Mouse (Mus musculus) cerebellum, adult 11-12 months (tissue): ENCODE results near the gene Mtm1.
A peak's percentile ranks its signal among the peaks of the same experiment; 100 is the strongest.

Experiments
- DNase-seq: peaks from one replicate; pipeline ENCODE4 v3.0.0; 2022

Mtm1 gene

DNA sequence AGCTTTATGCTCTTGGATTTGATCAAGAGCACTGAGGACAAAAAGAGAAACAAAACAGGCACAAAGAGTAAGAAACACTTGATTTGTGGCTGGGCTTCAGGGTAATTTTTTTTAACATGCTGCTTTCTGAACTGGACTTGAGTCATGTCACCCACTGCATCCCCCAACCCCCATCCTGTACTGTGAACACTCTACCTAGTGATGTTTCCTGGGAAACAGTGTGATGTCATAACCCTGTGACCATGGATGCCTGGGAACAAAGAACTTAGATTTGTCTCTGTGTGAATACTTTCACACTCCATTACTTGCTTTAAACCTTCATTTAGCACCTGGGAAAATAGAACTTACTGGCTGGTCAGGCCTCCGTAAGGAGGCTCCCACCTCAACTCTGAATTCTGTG lies at the start of gene Mtm1:
Gene Mtm1 (plus strand): TSS at position 301 of the 400 bp plus-strand sequence.
- no peak for DNase-seq

DNA sequence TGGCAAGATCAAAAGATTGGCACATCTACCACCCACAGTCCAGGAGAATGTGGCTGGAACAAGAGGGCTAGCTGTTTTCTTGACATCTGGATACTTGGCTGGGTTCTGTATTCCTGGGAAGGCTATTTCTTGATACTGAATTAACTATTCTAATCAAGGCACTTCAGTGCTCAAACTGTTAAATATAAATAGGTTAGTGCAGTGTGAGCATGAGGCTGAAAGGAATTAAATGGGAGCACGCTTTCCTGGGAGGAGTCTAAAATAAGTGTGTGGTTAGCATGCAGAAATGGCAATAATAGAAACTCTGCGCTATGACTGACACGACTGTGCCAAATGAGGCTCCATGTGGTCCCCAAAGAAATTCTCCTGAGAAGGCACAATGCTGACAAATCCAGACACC lies 29.0 kb upstream of the Mtm1 start:
- DNase-seq, result no peak

DNA sequence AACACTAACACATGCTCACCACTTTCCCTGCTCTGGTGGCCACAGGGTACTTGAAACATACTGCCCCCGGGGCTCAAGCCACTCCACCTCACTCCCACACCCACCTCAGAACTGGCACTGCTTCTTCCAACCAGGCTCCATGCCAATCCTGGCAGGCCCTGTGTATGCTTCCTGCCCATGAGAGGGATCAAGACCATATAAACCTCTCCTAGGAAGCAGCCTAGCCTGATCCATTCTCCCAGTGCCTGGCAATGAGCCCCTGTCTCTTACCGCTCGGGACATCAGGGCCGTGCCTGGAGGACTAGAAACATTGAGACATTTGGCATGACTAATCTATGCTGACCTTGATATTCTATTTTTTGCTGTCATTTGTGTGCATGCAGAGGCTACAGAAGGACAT lies 26.9 kb upstream of the Mtm1 start:
- peak; percentile 45 for DNase-seq

DNA sequence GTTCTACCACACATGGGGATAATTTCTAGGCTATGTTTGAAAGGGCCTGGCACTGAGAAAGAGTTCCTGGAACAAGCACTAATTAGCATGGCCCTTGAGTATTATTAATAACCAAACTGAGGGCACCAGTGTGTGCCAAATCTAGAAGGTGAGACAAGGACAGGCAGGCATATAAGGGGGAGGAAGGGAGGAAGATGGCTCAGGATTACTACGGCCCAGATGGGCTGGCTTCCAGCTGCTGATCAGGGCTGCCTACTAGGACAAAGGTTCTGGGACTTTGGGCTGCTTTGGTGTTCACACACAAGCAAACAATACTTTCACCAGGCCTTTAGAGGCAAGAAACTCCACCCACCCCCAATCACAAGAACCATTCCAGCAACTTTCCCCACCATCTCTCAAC lies 24.2 kb upstream of the Mtm1 start:
- no peak for DNase-seq

DNA sequence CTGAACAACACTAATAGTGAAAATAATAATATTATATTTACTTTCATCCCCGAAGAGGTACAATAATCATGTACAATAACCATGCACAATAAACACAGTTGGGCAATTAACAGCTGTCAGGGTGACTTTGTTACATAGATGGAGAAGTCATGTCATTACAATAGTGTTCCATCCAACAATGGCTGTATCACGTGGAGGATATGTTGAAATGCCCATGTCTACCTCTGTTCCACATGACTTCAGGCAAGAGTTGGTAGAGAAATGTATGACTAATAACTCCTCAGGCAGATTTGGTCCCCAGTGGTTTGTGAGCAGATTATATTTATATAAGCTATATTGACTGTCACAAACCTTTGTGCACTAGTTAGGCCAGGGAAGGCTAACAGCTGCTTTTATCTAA lies 5.8 kb upstream of the Mtm1 start:
- DNase-seq, result no peak

DNA sequence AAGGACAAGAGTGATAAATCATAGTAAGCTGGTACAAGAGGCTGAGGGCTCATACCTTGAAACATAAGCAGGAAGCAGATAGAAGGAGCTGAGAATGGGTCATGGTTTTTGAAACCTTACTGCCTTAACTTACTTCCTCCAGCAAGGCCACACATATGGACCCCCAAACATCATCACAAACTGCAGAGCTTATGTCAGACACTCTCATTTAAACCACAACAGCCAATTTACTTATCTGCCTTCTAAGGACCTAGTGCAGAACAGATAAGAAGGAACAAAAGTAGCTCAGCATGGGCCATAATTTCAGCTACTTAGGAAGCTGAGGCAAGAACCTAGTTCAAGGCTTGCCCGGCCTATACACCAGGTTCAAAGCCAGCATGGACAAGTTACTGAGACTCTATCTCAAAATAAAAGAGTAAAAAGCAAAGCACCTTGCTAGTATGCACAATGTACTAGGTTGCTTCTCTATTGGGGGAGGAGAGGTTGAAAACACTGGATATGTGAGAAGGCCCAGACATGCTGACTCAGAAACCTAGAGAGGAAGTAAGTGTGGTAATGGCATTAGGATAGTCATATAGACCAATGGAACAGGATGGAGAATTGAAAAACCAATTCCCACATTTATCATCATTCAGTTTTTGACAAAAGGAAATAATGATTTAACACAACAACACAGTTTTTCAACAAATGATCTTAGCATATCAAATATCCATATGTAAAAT lies 4.6 kb upstream of the Mtm1 start:
- no peak for DNase-seq

DNA sequence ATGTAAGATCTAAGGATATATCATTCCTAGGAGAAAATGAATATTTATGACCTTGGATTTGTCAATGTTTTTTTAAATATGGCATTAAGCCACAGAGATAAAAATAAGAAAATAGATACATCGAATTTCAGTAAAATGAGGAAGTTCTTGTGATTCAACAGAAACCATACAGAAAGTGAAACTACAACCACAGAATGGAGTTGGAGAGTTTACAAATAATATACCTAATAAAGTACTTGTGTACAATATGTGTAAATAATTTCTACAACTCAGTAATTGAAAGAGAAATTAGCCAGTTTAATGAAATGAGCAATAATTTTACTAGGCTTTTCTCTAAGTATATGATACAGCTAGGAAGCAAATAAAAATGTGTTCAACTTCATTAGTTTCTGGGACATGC lies 4.0 kb upstream of the Mtm1 start:
- no peak for DNase-seq

DNA sequence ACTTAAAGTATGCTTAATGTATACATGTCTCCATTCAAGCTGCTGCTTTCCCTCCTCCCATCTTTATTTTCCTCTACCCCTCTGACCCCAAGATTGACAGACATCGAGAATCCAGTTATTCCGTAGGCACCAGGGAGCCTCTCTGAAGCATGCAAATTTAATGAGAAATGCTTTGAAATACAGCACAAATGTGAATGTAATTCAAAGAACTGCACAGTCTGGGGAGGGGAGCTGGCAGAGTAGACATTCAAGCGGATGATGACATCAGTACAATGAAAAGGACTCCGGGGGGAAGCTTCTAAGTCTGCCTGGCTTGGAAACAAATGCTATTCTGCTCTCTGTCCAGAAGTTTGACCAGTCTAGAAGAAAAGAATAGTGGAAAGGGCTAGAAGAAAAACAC lies 2.3 kb downstream of the Mtm1 start:
- no peak for DNase-seq

DNA sequence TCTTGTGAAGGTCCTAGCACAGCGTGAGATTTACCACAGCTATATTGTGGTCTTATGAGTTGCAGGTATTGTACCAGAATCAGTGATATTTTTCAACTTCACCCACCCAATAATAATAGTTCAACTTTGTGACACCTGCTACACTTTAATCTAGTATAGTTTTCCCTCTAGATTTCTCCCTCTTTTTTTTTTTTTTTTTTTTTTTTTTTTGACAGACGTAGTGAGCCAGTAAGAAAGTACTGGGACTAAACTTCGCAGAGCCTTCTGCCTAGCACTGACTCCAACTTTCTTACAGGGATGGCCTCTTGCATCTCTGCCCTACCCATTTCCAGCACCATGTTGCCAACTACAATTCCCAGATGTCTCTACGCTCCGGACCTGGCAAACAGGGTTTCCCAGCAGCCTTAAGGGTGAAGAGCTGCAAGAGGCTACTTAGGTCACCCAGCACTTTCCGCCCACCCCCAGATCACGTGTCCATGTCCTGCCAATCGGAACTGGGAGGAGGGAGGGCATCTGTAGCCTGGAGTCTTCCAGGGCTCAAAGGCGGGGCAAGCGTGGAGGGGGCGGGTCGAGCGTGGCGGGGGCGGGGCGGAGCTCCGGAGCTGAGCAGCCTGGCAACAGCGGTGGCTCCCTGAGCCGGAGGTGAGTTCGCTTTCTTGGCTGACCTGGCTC lies 4.0 kb downstream of the Mtm1 start:
- DNase-seq, result peak; percentile 94

DNA sequence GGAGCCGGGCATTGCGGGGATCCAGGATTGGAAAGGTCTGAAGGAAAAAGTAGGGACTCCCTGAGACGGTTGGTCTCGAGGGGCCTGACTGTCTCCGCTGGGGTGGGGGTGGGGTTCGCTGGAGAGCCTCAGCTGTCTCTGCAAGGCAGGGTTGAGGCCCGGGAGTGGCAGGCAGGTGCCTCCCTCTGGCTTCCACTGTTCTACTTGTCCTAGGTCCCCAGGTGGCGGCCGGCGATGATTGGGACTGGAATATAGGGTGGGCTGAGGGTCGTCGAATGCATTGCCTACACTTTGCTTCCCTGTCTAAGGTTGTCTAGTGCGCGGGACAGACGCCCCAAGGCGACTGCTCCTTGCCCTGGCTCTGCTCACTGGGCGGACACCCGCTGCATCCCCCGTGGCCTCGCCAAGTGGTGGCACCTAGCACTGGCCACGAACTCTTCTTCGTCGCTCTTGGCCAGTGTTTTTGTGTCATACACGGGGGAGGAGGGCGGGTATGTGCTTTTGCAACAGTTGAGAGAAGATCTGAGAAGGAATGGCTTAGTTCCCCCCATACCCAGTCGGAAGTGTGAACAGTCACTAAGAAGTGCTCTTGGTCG lies 4.6 kb downstream of the Mtm1 start:
- no peak for DNase-seq

DNA sequence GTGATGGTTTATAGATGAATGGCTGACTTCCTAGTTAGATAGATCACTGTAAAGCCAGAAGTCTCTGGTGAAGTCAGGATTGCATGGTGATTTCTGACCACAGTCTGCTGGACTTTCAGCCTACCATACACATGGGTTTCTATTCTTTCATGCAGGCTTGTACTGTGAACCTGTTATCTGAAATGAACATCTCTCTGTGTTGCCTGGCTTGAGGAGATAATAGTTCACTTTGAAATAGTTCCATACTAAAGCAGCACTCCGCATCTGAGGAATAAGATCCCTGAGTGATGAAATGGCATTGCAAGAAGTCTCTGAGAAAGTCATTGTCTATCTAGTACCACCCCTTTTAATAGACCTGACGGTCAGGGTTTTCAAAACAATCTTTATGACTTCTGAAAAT lies 6.3 kb downstream of the Mtm1 start:
- DNase-seq, result no peak

DNA sequence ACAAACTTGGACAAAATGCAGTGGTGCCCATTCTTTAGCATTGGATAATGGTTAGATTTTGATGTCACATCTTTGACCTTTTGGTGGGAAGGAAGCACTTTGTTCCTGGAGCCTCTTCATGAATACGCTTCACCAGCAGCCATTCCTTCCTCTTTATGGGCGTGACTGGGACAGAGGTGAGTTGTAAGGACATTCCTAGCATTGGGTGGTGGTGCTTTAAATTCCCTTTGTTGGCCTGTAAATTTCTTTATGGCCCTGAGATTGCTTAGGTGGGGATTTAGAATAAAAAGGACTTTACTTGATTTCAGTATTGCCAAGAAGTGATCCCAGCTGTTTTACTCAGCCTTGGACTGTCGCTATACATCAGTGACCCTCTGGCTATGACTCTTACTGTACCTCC lies 8.3 kb downstream of the Mtm1 start:
- no peak for DNase-seq

DNA sequence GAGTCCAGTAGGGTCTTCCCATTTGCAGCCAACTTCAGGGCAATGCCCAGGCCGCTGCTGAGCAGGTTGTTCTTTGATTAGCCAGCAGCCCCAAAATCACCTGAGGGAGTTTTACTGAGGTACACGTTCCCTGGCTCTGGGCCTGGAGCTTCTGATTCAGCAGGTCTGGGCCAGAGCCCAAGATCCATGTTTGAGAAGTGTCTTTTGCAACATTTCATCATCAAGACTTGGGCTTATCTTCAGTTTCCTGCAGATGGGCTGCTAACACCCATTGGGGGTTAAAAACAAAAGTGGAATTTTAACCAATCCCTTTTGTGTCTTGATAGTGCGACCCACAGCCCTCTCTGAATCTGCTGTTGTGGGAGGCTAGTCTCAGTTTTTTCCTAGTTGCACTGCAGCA lies 10.3 kb downstream of the Mtm1 start:
- peak; percentile 18 for DNase-seq

DNA sequence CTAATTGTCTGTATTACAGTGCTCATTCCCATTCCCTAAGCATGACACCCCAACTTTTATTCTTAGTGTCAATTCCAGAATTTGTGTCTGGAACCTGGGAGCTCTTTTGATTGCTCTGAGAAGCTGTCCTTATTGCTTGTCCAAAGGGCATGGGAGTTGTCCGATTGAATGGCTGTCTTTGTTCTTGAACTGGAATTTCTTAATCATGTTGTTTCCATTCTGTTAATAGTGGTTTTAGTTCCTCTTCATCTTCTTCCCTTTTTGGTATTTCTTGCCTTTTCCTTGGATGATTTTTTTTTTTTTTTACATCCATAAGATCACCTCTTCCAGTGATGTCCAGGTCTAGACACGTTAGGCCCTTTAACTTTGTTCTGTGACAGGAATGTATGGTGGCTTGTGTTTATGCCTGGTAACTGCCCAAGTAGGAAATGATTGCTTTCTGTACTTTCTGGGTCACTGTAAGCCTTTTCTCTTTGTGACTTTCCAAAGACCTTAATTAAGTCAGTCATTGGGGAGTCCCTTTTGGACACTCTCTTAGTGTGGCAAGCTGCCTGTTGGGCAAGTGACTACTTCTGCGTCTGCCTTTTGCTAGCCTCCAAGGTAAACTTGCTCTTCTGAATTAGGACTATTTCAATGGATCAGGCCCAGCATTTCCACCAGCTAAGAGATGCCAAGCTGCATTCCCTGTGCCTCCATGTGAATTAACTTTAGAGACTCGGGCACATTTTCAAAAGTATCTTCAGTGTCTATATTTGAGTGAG lies 12.3 kb downstream of the Mtm1 start:
- no peak for DNase-seq

DNA sequence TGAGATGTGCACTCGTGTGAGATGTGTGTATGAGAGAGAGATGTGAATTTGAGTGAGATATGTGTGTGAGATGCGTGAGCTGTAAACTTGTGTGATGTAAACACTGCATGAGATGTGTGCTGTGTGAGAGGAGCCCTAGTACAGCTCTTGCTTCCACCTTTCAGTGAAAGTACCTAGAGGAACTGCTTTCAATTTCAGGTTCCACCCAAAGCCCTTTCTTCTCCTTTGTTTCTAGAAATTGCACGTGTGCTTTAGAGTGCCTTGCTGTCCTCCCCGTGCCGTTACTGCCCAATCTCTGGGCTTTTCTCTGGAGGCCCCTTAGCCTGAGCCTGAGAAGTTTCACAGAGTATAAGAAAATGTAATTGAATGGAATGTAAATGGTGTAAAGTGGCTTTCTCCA lies 16.3 kb downstream of the Mtm1 start:
- no peak for DNase-seq

DNA sequence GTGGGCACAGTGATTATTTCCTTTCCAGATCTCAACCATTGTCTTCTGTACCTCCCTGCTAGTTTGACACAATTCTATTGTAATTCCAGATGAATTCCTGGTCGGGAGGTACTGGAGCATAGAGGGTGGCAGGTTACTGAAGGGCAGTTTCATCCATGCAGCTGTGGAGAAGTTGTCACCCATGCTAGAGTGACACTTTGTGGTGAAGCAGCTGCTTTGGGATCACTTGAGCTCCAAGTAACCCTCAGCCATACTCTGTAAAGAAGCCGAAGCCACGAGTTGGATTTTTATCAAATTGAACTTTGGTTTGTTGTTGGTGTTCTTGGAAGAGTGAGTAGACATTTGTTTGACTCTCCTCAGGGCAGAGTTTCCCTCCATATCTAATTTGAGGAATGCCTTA lies 17.6 kb downstream of the Mtm1 start:
- no peak for DNase-seq

DNA sequence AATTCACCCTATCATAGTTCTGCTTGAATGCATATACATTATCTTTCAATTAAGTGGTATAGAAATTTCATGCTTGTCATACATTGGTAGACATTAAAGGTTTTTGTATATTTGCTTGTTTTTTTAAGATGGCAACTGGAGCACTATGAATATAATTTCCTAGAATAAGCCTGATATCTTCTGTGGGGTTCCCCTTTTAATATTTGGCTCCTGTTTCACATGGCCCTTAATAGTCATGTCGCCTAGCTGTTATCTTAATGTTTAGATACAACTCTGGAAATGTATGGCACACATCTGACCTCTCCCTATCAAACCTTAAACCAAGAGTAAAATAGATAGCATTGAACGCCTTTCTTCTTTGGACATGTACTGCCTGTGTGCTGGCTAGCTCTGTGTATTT lies 20.3 kb downstream of the Mtm1 start:
- no peak for DNase-seq

DNA sequence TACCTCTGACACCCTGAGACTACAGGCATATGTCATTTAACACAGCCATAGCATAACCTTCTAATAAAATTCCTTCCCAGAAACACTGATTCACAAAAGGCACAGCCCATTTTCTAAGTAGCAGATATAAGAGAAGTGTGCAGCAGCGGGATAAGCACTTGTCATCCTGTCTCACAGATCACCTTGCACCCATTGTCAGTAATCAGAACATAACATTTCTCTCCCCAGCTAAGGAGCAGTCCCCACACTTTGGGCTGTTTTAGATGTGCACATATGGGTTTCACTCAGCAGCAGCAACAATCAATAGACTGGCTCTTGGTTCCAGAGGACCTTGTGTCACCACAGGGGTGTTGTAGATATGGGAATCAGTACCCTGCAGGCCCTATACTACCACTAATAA lies 45.9 kb downstream of the Mtm1 start:
- no peak for DNase-seq

DNA sequence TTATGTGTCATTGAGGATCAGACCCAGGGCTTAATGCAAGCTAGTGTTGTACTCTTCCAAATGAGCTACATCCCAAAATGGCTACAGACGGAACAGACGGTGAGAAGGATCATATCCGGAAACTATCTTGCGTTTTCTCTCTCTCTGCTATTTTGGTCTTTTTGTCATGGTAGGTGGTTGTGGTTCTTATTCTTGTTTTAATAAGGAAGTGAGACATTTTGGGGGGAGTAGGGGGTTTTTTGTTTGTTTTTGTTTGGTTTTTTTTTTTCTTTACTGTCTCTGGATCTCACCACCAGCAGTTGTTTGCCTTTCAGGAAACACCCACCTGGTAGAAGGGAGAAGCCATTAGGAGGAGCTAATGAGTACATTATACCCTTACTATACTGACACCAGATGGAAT lies 50.3 kb downstream of the Mtm1 start:
- no peak for DNase-seq

DNA sequence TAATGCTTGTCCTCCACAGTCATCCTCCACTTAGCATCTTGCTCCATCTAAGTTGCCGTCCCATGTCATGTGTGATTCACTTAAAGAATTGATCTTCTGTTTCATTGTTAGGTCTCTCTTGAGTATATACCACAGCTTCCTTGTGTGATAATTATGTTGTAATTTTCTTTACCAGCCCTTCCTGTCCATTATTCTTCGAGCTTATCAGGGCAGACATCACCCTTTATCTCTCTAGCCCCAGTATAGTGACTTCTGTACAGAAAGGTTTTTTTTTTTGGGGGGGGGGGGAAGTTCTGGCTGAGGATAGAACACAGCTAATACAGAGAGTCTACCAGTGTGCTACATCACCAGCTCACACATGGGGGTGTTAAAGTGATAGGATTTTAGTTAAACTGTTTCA lies 53.7 kb downstream of the Mtm1 start:
- DNase-seq, result no peak

DNA sequence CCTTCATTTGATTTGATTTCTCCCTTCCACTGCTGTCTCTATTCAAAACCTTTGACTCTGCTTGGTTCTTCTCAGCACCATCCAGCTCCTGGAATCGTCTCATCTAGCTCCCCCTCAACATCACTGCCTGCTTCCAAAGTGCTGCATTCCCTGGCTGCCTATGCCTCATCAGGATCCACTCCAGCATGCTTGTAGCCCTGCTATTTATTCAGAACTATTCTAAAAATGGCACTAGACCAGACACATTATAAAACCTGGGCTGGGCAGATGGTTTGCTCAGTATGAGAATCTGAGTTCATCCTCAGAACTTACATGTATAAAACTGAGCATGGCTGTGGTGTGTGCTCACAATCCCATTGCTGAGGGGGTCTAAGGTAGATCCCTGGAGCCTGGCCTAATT lies 58.4 kb downstream of the Mtm1 start:
- DNase-seq, result peak; percentile 25

DNA sequence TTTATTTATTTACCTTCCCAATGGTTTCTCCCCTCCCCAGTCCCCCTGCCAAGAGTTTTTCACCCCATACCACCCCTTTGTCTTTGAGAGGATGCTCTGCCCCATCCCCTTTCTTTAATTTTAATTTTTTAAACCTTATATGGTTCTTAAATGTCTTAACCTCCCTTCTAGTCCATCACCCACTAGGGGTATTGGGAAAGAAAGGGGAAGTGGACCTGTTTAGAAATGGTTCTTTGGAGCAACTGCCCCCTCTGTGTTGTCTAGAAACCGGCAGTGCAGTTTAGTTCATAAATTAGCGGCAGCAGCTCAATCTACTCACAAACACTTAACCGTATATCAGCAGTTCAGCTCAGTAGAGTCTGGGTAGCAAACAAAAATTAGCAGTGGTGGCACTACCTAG lies 63.6 kb downstream of the Mtm1 start:
- no peak for DNase-seq

DNA sequence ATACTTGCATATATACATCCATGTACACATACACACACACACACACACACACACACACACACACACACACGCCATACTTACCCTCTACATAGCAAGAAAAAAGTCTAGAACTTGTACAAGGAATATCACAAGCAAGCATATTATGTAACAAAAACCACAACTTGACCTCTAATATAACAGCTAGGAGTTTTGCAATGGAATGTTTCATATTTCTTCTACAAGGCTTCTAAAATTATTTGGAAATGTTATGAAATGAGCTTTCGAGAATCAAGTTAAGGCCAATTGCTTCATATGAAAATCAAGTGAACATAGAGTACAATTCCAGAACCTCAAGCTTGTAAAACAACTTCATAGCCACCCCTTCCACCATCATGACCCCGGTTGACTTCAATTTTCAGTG lies 74.9 kb downstream of the Mtm1 start:
- DNase-seq, result no peak

DNA sequence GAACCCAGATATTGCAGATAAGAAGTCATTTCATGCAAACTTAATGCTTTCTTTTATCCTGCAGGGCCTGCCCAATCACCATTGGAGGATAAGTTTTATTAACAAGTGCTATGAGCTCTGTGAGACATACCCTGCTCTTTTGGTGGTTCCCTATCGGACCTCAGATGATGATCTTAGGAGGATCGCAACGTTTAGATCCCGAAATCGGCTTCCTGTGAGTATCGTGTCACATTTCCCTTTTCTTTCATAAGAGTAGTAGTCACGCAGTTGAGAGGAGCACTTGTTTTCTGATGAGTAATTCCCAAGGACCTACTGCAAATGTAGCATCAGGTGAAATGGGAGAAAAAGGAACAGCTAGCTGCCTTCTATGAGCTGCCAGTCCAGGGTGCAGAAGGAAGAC lies 76.5 kb downstream of the Mtm1 start:
- no peak for DNase-seq
